Mouse (Mus musculus) liver, embryonic 14.5 days (tissue): Measurements from ENCODE around the gene Ncbp1.

ENCODE experiments used
- CTCF ChIP-seq: IDR thresholded peaks from 2 replicates; pipeline ENCODE4 v1.5.1; 2016; ENCODE audit warnings: antibody characterized with exemption, low read depth, control low read depth
- EP300 ChIP-seq: IDR thresholded peaks from 2 replicates; pipeline ENCODE4 v1.6.1; 2016; ENCODE audit warnings: antibody characterized with exemption, low read depth

DNA sequence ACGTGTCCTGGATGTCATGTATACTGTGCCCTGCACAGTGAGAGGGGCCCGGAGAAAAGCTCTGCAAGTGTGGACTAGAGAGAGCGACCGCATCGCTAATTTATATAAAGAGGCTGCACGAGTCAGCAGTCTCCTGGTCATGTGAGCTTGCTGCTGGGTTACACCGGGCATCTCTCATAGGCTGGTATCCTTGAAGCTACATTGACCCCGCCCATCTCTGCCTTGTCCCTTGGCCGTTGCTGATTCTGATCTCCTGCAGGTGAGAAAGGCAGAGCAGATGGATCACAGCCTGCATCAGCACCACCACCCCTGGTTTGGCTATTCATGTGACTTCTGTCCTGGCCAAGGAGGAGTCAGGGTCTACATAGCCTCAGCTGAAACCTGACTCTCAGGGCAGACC is 39.3 kb upstream of the Ncbp1 start:
- TF ChIP-seq CTCF (no peak), EP300 (no peak)
